Mouse (Mus musculus) brown adipose tissue, adult 24 weeks (tissue): ENCODE results near the gene Slc16a7. TPM values are rescaled to one million over a fixed set of nuclear protein-coding genes. Genes with fewer than 3 reads are reported as not detected.

Experiments
- H3K27ac ChIP-seq: fragments of 200-500 bp; replicated peaks from 2 replicates; pipeline ENCODE4 v1.5.1; 2012; ENCODE audit warnings: low read depth, mild to moderate bottlenecking, low read length
- H3K4me1 ChIP-seq: fragments of 200-500 bp; 2 replicates; pipeline ENCODE4 v1.6.1; 2012; ENCODE audit warnings: low read length, mixed read lengths; ENCODE audit not compliant: control insufficient read depth, insufficient read depth, insufficient read length
- H3K4me3 ChIP-seq: fragments of 200-500 bp; 2 replicates; pipeline ENCODE4 v1.5.1; 2012; ENCODE audit warnings: low read depth, mild to moderate bottlenecking, low read length, moderate library complexity; ENCODE audit not compliant: insufficient read depth
- polyA plus RNA-seq: library from polyadenylated mRNA; stranded (reverse); fragments of >200 nt; gene quantifications from 2 replicates; pipeline ENCODE4 v1.2.4, GENCODE M21; 2012; ENCODE audit not compliant: missing spikeins, insufficient read depth, insufficient read length

Gene Slc16a7
- 14.4 and 27.1 TPM in 2 replicates for polyA plus RNA-seq

- Histone ChIP-seq H3K4me3 (peak within 1 kb of the TSS; percentile 77), H3K27ac (peak within 1 kb of the TSS; percentile 73), H3K4me1 (0 out of 2 replicates have a peak, but pooled peaks cover 3% of the 10 kb centered on the region)
Measured at GRCm38 (mm10) chr10:125388876-125389786, at the start of gene Slc16a7. Slc16a7 (minus strand) TSS chr10:125389465.

GRCm38 (mm10) chr10:125418795-125419194 is 29.5 kb upstream of the Slc16a7 start:
- Histone ChIP-seq H3K4me3 (no peak overlapping the region), H3K4me1 (no peaks in the 10 kb centered on the region), H3K27ac (no peak overlapping the region)

GRCm38 (mm10) chr10:125399796-125400195 is 10.5 kb upstream of the Slc16a7 start:
- Histone ChIP-seq H3K27ac (no peak overlapping the region), H3K4me1 (no peaks in the 10 kb centered on the region), H3K4me3 (no peak overlapping the region)

- no peak overlapping the region for H3K4me3 ChIP-seq
- H3K27ac ChIP-seq, result peak overlapping the region; percentile 20; the same call in 1 of the 2 replicates
- 0 out of 2 replicates have a peak, but pooled peaks cover 3% of the 10 kb centered on the region for H3K4me1 ChIP-seq
Measured at GRCm38 (mm10) chr10:125390011-125390410, 746 bp upstream of the Slc16a7 start.

- Histone ChIP-seq H3K4me3 (peak overlapping the region; percentile 77), H3K27ac (peak overlapping the region; percentile 73), H3K4me1 (0 out of 2 replicates have a peak, but pooled peaks cover 3% of the 10 kb centered on the region)
Measured at GRCm38 (mm10) chr10:125388481-125388875, 787 bp downstream of the Slc16a7 start.

GRCm38 (mm10) chr10:125387782-125388415 is 1.4 kb downstream of the Slc16a7 start:
- Histone ChIP-seq H3K4me1 (0 out of 2 replicates have a peak, but pooled peaks cover 3% of the 10 kb centered on the region), H3K4me3 (peak overlapping the region; percentile 77; the same call in 1 of the 2 replicates), H3K27ac (peak overlapping the region; percentile 73)

- Histone ChIP-seq H3K4me3 (no peak overlapping the region), H3K4me1 (peaks cover 6% of the 10 kb centered on the region), H3K27ac (no peak overlapping the region)
Measured at GRCm38 (mm10) chr10:125375526-125375925, 13.7 kb downstream of the Slc16a7 start.

- Histone ChIP-seq H3K27ac (no peak overlapping the region; the same call in 1 of the 2 replicates), H3K4me3 (no peak overlapping the region), H3K4me1 (peaks cover 6% of the 10 kb centered on the region)
Measured at GRCm38 (mm10) chr10:125372666-125373065, 16.6 kb downstream of the Slc16a7 start.

- H3K27ac ChIP-seq, result no peak overlapping the region
- no peak overlapping the region for H3K4me3 ChIP-seq
- peaks cover 6% of the 10 kb centered on the region for H3K4me1 ChIP-seq
Measured at GRCm38 (mm10) chr10:125371451-125371850, 17.8 kb downstream of the Slc16a7 start.

- Histone ChIP-seq H3K4me3 (no peak overlapping the region), H3K27ac (peak overlapping the region; percentile 64), H3K4me1 (peaks cover 6% of the 10 kb centered on the region)
Measured at GRCm38 (mm10) chr10:125370037-125370610, 19.1 kb downstream of the Slc16a7 start.

GRCm38 (mm10) chr10:125358479-125358878 is 30.8 kb downstream of the Slc16a7 start:
- Histone ChIP-seq H3K27ac (no peak overlapping the region), H3K4me1 (no peaks in the 10 kb centered on the region), H3K4me3 (no peak overlapping the region)

GRCm38 (mm10) chr10:125352805-125353204 is 36.5 kb downstream of the Slc16a7 start:
- H3K4me3 ChIP-seq, result no peak overlapping the region
- no peak overlapping the region for H3K27ac ChIP-seq
- no peaks in the 10 kb centered on the region for H3K4me1 ChIP-seq

- Histone ChIP-seq H3K4me3 (no peak overlapping the region), H3K4me1 (no peaks in the 10 kb centered on the region), H3K27ac (no peak overlapping the region)
Measured at GRCm38 (mm10) chr10:125348171-125348570, 41.1 kb downstream of the Slc16a7 start.

GRCm38 (mm10) chr10:125347149-125347548 is 42.1 kb downstream of the Slc16a7 start:
- Histone ChIP-seq H3K27ac (no peak overlapping the region), H3K4me3 (no peak overlapping the region), H3K4me1 (no peaks in the 10 kb centered on the region)

GRCm38 (mm10) chr10:125346364-125346763 is 42.9 kb downstream of the Slc16a7 start:
- Histone ChIP-seq H3K4me3 (no peak overlapping the region), H3K4me1 (no peaks in the 10 kb centered on the region), H3K27ac (no peak overlapping the region)
